Mouse (Mus musculus) WW6 (cell line): ENCODE measurements around the gene Odc1.
"Not testable (repeated sequence)": the region's sequence is repeated elsewhere in the genome, so short reads cannot be mapped to it uniquely, and the experiment has no call there.

Source experiments
- DNase-seq: peaks from one replicate; pipeline ENCODE4 v3.0.0-alpha.2; 2013; ENCODE audit warnings: low read depth, low spot score

The Odc1 gene

GRCm38 (mm10) chr12:17549421-17549820 lies 4.8 kb downstream of the Odc1 start:
- not testable (repeated sequence) for DNase-seq

GRCm38 (mm10) chr12:17551208-17551995 lies 6.8 kb downstream of the Odc1 start:
- no peak for DNase-seq

- DNase-seq: no peak
Observed at GRCm38 (mm10) chr12:17552420-17552819, 7.8 kb downstream of the Odc1 start.

DNA sequence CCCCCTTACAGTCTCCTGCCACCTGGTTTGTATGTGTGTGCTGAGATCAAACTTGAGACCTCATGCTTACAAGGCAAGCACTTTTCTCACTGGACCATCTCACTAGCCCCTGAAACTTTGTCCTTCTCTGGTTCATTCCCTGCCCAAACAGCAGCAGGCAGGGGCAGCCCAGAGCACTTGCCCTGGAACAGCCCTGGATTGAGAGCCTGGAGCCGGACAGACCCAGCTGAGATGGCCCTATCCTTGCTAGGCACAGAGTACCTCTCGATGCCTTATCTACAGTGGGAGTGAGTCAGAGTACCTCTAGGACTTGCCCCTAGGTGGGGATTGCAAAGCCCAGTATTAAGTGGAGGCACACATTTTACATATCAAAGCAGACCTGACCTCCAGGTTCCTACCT lies 8.4 kb downstream of the Odc1 start:
- DNase-seq: no peak

- DNase-seq: no peak
Observed at GRCm38 (mm10) chr12:17553627-17554026, 9.0 kb downstream of the Odc1 start.

GRCm38 (mm10) chr12:17554200-17554951 lies 9.8 kb downstream of the Odc1 start:
- DNase-seq: peak; percentile 75

- DNase-seq: peak; percentile 73
Observed at GRCm38 (mm10) chr12:17556430-17557343, 12.1 kb downstream of the Odc1 start.

DNA sequence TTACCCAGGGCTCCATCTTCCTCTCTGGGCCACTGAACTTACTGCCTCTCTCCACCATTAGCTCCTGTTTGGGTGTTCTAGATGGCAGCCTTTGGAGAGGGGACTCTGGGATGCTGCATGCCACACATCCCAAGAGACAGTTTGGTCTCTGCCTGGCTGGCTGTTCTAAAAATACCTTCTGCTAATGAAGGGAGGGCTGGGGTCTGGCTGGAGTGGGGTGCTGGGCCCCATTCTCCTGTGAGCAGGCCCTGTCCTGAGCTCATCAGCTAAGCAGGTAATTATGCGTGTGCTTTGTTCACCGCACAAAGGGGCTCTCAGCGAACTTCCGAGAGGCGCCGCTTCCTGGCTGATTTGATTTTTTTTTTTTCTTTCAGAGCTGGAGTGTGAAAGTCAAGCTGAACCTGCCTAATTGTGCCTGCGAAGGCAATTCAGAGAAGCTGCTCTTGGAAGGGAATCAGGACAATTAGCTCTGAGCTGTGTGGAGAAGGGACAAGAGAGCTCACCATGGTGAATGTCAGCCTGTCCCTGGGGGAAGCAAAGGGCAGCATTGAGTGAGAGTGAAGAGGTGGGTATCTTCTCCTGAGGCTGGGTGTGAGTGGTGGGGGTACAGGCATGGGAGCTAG lies 12.9 kb downstream of the Odc1 start:
- DNase-seq: no peak

DNA sequence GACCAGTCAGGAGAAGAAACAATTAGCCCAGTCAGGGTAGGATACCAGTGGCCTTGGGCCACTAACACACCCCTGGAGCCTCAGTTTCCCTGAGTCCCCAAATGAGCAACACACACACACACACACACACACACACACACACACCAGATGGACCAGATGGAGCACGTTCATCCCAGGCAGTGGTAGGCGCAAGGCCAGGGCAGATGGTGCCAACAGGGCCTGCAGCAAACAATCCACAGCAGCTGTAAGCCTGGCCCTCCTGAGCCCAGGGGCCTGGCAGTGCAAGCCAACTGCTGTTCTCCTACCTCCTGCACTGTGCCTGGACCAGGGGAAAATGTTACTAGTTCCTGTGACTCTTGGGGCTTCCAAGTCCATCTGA lies 13.4 kb downstream of the Odc1 start:
- DNase-seq: no peak

DNA sequence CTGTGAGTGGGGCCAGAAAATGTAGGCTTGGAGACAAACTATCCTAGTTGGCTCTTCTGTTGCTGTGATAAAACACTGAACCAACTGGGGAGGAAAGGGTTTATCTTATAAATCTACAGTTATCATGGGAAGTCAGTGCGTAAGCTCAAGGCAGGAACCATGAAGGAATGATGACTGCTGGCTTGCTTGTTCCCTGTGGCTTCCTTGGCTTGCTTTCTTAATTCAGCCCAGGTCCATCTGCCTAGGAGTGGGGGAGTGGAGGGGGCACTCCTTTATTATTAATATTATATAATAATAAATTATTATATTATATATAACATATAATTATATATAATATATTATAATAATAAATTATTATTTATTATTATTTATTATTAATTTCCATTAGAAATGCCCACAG lies 17.8 kb downstream of the Odc1 start:
- no peak for DNase-seq

DNA sequence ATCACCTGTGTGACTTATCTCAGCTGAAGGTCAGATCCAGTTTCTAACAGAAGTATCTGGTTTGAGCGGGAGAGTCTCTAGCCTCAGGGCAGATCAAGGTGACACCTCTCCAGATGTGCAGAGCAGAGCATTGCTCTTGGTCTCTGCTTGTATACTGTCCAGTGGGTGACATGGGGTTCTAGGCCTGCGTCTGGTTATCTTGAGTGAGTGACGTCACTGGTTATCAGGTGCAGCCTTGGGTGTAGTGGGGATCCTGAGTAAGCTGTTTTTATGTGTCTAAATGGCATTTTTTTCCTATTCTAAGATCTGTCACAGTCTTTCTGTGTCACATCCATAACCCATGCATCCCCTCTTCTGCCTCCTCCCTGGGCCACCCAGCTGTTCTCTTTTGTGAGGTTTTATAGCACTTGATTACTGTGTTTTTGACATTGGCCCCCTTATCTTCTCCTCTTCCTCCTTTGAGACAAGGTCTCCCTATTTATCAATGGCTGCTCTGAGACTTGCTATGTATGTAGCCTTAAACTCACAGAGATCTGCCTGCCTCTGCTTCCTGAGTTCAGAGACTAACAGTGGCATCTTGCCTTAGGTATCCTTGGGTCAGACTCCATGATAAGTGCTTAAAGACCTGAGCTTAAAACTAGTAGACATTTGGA lies 20.9 kb downstream of the Odc1 start:
- DNase-seq: no peak

- DNase-seq: no peak
Observed at GRCm38 (mm10) chr12:17566046-17566408, 21.4 kb downstream of the Odc1 start.

DNA sequence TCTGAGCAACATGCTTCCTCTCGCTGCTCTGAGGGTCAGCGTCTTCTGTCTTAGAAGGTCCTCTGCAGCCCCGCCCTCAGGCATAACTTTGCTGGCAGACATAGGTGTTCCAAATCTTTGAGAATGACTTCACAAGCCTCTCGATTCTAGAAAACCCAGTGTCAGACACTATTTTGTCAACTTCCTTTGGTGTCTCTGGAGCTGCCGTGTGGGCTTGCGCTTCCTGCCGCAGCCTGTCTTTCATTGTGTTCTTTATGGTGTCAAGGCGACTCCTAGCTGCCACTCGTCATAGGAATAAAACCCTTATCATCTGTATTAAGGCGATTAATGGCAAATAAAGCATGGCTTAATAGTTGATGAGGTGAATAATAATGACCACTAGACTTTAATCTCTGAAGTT lies 24.0 kb downstream of the Odc1 start:
- no peak for DNase-seq

GRCm38 (mm10) chr12:17574591-17574990 lies 30.0 kb downstream of the Odc1 start:
- DNase-seq: no peak

DNA sequence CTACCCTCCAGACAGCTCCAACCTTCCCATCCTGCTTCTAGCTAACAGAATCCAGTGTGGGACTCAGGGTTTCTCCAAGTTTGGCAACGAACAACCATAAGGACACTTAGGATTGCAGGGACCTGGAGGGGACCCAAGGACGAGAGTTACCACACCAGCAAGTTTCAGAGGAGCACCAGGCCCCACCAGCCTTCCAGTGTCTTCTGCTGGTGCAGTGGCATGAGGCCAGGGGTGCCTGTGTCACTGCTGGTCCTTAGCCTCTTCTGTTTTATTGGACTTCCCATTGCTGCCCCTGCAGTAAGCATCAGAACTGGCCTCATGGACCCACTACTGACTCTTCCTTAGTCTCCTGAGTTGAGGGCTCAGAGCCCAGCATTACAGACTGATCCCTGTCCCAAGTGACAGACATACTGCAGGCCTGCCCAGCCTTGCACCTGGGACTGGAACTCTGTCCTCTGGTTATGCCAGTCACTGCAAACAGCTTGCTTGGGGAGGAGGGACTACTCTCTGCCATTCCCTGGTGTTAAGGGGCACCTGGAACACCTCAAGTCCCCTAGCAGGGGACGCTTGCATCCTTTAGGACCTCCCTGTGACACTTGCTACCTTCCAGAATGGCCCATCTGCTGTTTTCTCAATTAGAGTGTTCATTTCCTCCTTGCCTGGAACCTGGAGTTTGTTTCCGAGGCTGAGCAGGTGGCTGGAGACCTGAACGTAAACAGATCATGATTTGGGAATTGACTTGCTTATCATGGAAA lies 30.7 kb downstream of the Odc1 start:
- no peak for DNase-seq

DNA sequence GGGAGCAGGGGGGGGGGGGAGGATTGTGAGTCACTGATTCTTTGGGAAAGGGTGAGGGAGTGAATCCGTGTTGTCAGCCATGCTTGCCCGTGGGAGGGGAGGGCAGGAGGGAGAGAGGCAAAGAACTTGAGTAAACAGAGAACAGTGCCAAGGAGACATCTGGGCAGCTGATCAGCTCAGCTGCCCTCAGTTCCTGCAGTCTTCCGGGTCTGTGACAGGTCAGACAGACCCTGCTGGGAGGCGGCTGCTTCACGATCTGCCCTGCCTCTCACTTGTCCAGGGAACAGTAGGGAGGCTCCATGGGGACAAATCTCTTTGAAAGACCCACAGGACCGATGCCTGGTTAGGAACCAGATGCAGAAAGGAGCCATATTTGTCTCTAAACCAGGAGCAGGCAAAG lies 31.4 kb downstream of the Odc1 start:
- DNase-seq: no peak

DNA sequence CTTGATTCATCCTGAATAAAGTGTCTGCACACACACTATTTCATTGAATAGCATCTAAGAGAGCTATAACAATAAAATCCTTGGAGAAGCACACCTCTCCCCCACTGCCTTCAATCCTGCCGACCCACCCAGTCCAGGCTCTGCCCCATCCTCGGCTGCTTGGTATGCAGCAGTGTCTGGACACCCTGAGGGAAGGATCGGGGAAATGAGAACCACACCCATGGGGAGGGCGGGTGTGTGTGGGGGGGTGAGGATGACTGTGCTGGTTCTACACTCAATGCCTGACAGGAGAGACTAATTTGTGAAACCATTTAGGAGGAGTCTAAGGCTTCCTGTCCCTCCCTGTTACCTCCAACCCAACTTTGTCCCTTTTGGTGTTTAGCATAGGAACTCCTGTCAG lies 34.0 kb downstream of the Odc1 start:
- peak; percentile 11 for DNase-seq

GRCm38 (mm10) chr12:17581001-17581400 lies 36.4 kb downstream of the Odc1 start:
- DNase-seq: no peak

GRCm38 (mm10) chr12:17582406-17582805 lies 37.8 kb downstream of the Odc1 start:
- no peak for DNase-seq

- DNase-seq: no peak
Observed at GRCm38 (mm10) chr12:17583860-17584259, 39.3 kb downstream of the Odc1 start.
